Mouse (Mus musculus) MEL-GATA-1-ER (cell line): ENCODE results near the gene Rnf41.

Experiments
- DNase-seq: peaks from one replicate; pipeline ENCODE4 v3.0.0-alpha.2; 2012; ENCODE audit warnings: low read depth; ENCODE audit errors: extremely low read depth

Rnf41 gene

DNA sequence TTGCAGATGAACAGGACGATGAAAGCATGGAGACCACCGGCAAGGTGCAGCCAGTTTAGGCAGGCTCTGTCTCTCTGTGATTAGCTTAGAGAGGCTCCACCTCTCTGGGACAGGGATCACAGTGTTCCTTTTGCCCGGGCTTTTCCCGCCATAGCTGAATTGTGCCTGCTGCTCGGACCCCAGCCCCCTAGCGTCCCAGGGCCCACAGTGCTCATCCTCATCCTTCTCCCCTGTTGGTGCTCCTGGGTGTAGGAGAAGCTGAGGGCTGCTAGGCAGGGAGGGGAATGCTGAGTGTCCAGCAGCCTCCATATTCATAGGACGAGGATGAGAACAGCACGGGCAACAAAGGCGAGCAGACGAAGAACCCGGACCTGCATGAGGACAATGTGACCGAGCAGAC lies 62.9 kb downstream of the Rnf41 start:
- DNase-seq, result no peak

DNA sequence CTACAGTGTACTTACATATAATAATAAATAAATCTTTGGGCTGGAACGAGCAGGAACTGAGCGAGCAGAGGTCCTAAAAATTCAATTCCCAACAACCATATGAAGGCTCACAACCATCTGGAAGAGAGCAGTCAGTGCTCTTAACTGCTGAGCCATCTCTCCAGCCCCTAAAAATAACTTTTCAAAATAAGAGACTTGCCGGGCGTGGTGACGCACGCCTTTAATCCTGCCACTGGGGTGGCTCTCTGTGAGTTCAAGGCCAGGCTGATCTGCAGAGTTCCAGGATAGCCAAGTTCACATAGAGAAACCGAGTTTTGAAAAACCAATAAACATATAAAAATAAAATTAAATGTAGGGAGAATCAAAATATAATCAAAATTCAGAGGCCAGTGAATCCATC lies 74.9 kb downstream of the Rnf41 start:
- no peak for DNase-seq

DNA sequence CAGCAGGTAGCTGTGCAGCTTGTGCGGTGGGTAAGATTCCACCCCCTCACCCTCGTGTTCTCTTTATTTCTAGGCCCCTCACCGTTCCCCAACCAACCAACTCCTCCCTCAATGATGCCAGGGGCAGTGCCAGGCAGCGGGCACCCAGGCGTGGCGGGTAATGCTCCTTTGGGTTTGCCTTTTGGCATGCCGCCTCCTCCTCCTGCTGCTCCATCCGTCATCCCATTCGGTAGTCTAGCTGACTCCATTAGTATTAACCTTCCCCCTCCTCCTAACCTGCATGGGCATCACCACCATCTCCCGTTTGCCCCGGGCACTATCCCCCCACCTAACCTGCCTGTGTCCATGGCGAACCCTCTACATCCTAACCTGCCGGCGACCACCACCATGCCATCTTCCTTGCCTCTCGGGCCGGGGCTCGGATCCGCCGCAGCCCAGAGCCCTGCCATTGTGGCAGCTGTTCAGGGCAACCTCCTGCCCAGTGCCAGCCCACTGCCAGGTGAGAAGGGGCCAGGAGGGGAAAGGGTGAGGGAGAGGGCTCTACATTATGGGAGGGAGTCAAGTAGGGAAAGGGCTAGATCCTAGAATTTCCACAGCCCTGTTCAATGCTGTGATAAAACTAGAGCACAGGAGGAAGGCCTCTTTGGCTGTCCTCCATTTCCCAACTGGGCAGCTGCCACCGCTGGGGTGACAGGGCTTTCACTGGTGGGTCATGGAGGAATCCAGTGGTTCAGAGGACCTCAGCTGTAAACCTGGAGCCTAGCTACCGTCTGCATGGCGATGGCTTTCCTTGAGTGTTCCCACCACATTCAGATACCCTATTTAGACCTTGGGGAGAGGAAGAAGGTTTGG lies 76.6 kb downstream of the Rnf41 start:
- DNase-seq, result no peak

DNA sequence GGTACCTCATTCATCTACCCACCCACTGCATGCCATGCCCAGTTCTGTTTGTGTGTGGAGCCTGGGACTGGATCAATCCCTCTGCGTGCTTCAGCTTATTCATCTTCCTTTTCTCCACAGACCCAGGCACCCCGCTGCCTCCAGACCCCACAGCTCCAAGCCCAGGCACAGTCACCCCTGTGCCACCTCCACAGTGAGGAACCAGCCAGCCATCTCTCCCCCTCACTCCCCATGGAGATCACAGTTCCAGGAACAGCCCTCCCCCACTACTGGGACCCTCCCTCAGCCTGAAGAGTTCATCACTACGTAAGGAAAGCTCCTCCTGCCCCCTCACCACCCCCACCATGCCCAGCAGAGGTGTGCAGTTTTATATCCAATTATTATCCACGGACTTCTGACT lies 77.3 kb downstream of the Rnf41 start:
- no peak for DNase-seq

DNA sequence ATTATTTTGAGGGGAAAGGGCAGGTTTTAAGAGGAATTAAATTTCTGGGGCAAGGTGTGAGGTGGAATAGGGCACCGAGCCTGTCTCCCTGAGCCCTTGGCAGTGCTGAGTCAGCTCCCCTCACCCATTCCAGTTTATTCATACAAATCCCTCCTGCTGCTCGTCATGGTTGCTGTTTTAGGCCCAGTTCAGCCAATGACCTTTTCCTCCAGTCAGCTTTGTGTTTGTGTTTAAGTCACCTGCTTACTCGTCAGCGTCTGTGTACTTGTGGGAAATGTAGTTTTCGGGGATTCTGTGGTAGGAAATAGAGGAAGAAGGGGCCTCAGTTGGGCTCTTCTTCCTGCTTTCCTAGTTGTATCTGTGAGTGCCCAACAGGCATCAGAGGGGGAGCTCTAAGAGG lies 77.9 kb downstream of the Rnf41 start:
- DNase-seq, result no peak

DNA sequence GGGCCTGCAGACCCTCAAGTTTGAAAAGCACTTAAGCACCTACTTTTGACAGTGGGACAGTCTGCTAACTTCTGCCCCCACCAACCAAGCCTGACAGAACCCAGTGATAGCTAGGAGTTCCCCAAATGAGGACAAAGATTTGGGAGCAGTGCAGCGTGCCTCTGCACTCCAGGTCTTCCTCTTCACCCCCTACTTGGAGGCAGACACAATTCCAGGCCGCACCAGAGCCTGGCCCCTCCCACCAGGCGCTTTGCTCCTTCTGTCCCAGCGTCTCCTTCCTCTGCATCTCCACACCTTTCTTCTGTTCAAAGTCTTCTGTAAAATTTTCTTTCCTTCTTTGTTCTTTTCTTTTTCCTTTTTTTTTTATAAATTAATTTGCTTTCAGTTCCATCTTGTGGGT lies 78.3 kb downstream of the Rnf41 start:
- no peak for DNase-seq

DNA sequence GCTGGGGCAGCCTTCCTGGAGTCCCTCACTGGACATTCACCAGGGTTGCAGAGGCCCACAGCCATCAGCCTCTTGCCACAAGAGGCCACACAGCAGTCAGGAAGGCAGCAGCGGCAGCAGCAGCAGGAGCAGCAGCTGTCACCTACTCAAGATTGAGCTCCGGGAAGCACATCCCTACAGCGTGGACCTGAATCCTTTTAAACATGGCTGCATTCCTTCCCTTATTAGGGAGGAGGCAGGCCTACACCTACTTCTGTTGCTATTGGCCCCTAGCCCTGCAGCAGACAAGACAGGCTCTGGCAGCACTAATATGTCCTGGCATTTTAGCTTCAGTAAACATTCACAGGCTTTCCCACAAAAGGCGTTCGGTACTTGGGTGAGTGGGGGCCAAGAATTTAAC lies 78.8 kb downstream of the Rnf41 start:
- DNase-seq, result no peak

DNA sequence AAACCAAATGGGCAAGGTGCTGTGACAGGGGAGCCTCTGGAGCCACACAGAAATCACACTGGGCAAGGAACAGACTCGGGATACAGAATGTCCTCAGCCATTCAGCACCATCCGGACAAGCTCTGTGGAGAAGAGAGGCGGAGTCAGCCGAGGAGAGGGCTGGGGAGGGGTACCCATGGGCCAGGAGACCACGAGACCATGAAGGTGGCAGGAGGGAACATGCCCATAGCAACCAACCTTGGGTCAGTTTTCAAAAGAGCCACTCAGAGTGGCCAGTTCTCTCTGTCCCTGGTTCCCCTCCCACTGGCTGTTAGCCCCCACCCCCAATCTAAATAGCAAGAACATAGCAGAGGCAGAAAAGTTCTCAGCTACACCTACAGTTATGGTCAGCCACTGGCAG lies 79.5 kb downstream of the Rnf41 start:
- no peak for DNase-seq
